Mouse (Mus musculus) lung, postnatal 0 days (tissue): ENCODE data around the gene Exosc5. TPM values are rescaled to one million over a fixed set of nuclear protein-coding genes. Genes with fewer than 3 reads are reported as not detected.
A peak's percentile ranks its signal among the peaks of the same experiment; 100 is the strongest.

Experiments
- ATAC-seq: fragments of 200-750 bp; cut with Nextera tagmentation; 2 replicates; pipeline ENCODE4 v1.8.0; 2017; ENCODE audit warnings: moderate library complexity
- DNase-seq: peaks from one replicate; pipeline ENCODE4 v3.0.0-alpha.2; 2016; ENCODE audit warnings: low spot score
- H3K27ac ChIP-seq: fragments of 300-500 bp; sonication (generic); 2 replicates; pipeline ENCODE4 v1.5.1; 2014; ENCODE audit warnings: antibody characterized with exemption, mild to moderate bottlenecking, low read length, mixed read lengths
- H3K27me3 ChIP-seq: fragments of 300-500 bp; sonication (generic); replicated peaks from 2 replicates; pipeline ENCODE4 v1.6.1; 2014; ENCODE audit warnings: low read length, mixed read lengths; ENCODE audit not compliant: insufficient read depth
- H3K36me3 ChIP-seq: fragments of 300-500 bp; sonication (generic); 2 replicates; pipeline ENCODE4 v1.6.1; 2014; ENCODE audit warnings: low read length, mixed read lengths; ENCODE audit not compliant: insufficient read depth
- H3K4me1 ChIP-seq: fragments of 300-500 bp; sonication (generic); 2 replicates; pipeline ENCODE4 v1.6.1; 2014; ENCODE audit warnings: antibody characterized with exemption, low read depth, low read length, mixed read lengths; ENCODE audit not compliant: insufficient read depth
- H3K4me2 ChIP-seq: fragments of 300-500 bp; sonication (generic); replicated peaks from 2 replicates; pipeline ENCODE4 v1.6.1; 2014; ENCODE audit warnings: low read depth, mild to moderate bottlenecking, low read length, moderate library complexity, mixed read lengths
- H3K4me3 ChIP-seq: fragments of 300-500 bp; sonication (generic); 2 replicates; pipeline ENCODE4 v1.5.1; 2014; ENCODE audit warnings: low read depth, low read length
- H3K9ac ChIP-seq: fragments of 300-500 bp; sonication (generic); replicated peaks from 2 replicates; pipeline ENCODE4 v1.6.1; 2014; ENCODE audit warnings: low read depth, mild to moderate bottlenecking
- H3K9me3 ChIP-seq: fragments of 300-500 bp; sonication (generic); 2 replicates; pipeline ENCODE4 v1.6.1; 2016; ENCODE audit warnings: low read length, mixed read lengths
- CTCF ChIP-seq: IDR thresholded peaks from 2 replicates; pipeline ENCODE4 v1.5.1; 2016; ENCODE audit warnings: antibody characterized with exemption, mild to moderate bottlenecking
- EP300 ChIP-seq: IDR thresholded peaks from 2 replicates; pipeline ENCODE4 v1.6.1; 2016; ENCODE audit warnings: antibody characterized with exemption, mild to moderate bottlenecking, control low read depth
- WGBS: fragments of 180-500 bp; shearing (Covaris S2); extraction: QIAGEN DNeasy Blood & Tissue Kit; methylation state at CpG from one replicate; pipeline ENCODE4 v1.1.7; 2014; 5-methylcytosine and 5-hydroxymethylcytosine counted together
- polyA plus RNA-seq: library from polyadenylated mRNA; unstranded; fragments of >200 nt; fragmentation: Nextera tagmentation; extraction: Ambion mirVana; gene quantifications from 2 replicates; pipeline ENCODE4 v1.2.1, GENCODE M21; 2015

Exosc5 gene
- polyA plus RNA-seq, 1 experiment from 2014 or later, result 49.7 TPM

GRCm38 (mm10) chr7:25666381-25666780, 7.4 kb downstream of the Exosc5 start:
- no peaks in the 10 kb centered on the region for H3K27me3 ChIP-seq
- WGBS, result 92% methylated on average over 8 of the region's 8 CpGs
- H3K4me3 ChIP-seq, result no peak overlapping the region
- no peak overlapping the region for H3K27ac ChIP-seq
- no peak overlapping the region for H3K9ac ChIP-seq
- ATAC-seq (no peak), DNase-seq (no peak)
- no peaks in the 10 kb centered on the region for H3K4me1 ChIP-seq
- no peaks in the 10 kb centered on the region for H3K9me3 ChIP-seq
- H3K36me3 ChIP-seq, result peaks cover 10% of the 10 kb centered on the region; the same call in 1 of the 2 replicates
- TF ChIP-seq EP300, result no peak
- no peak for TF ChIP-seq CTCF
- H3K4me2 ChIP-seq, result no peak overlapping the region

GRCm38 (mm10) chr7:25669158-25669557, 10.2 kb downstream of the Exosc5 start:
- no peak overlapping the region for H3K4me3 ChIP-seq
- H3K4me2 ChIP-seq, result no peak overlapping the region
- H3K36me3 ChIP-seq, result peaks cover 9% of the 10 kb centered on the region; the same call in 1 of the 2 replicates
- 83% methylated on average over 10 of the region's 10 CpGs for WGBS
- no peak overlapping the region for H3K9ac ChIP-seq
- H3K9me3 ChIP-seq, result no peaks in the 10 kb centered on the region
- no peak overlapping the region for H3K27ac ChIP-seq
- no peaks in the 10 kb centered on the region for H3K27me3 ChIP-seq
- DNase-seq (no peak), ATAC-seq (no peak)
- no peaks in the 10 kb centered on the region for H3K4me1 ChIP-seq
- TF ChIP-seq EP300, result no peak
- no peak for TF ChIP-seq CTCF

- no peaks in the 10 kb centered on the region; the same call in 1 of the 2 replicates for H3K4me1 ChIP-seq
- H3K27me3 ChIP-seq, result peaks cover 4% of the 10 kb centered on the region; the same call in 1 of the 2 replicates
- no peaks in the 10 kb centered on the region for H3K9me3 ChIP-seq
- 84% methylated on average over 9 of the region's 9 CpGs for WGBS
- no peak overlapping the region for H3K4me2 ChIP-seq
- ATAC-seq (no peak), DNase-seq (no peak)
- TF ChIP-seq EP300 (no peak), CTCF (no peak)
- peaks cover 4% of the 10 kb centered on the region; the same call in 1 of the 2 replicates for H3K36me3 ChIP-seq
- H3K4me3 ChIP-seq, result no peak overlapping the region
- no peak overlapping the region for H3K27ac ChIP-seq
- H3K9ac ChIP-seq, result no peak overlapping the region
These were observed 10.7 kb downstream of the Exosc5 start for GRCm38 (mm10) chr7:25669631-25670030.

GRCm38 (mm10) chr7:25670096-25670495, 11.1 kb downstream of the Exosc5 start:
- Histone ChIP-seq H3K4me1 (peaks cover 3% of the 10 kb centered on the region; the same call in 1 of the 2 replicates), H3K27me3 (peaks cover 4% of the 10 kb centered on the region; the same call in 1 of the 2 replicates), H3K9ac (no peak overlapping the region), H3K4me3 (no peak overlapping the region), H3K4me2 (no peak overlapping the region), H3K9me3 (no peaks in the 10 kb centered on the region), H3K36me3 (peaks cover 4% of the 10 kb centered on the region; the same call in 1 of the 2 replicates), H3K27ac (no peak overlapping the region)
- no peak for ATAC-seq
- no peak for DNase-seq
- WGBS, result 85% methylated on average over 4 of the region's 4 CpGs
- TF ChIP-seq EP300, result no peak
- no peak for TF ChIP-seq CTCF

GRCm38 (mm10) chr7:25671686-25672085, 12.7 kb downstream of the Exosc5 start:
- Histone ChIP-seq H3K27ac (no peak overlapping the region), H3K4me3 (no peak overlapping the region), H3K4me2 (no peak overlapping the region), H3K9ac (no peak overlapping the region), H3K36me3 (peaks cover 2% of the 10 kb centered on the region; the same call in 1 of the 2 replicates), H3K9me3 (no peaks in the 10 kb centered on the region), H3K27me3 (peaks cover 4% of the 10 kb centered on the region; the same call in 1 of the 2 replicates), H3K4me1 (peaks cover 12% of the 10 kb centered on the region)
- no peak for DNase-seq
- no peak for TF ChIP-seq EP300
- TF ChIP-seq CTCF, result no peak
- ATAC-seq, result no peak
- 37% methylated on average over 2 of the region's 2 CpGs for WGBS

GRCm38 (mm10) chr7:25672442-25672841, 13.5 kb downstream of the Exosc5 start:
- peaks cover 4% of the 10 kb centered on the region; the same call in 1 of the 2 replicates for H3K27me3 ChIP-seq
- no peak overlapping the region for H3K27ac ChIP-seq
- H3K4me3 ChIP-seq, result no peak overlapping the region
- ATAC-seq, result no peak
- no peaks in the 10 kb centered on the region for H3K36me3 ChIP-seq
- DNase-seq, result no peak
- H3K9me3 ChIP-seq, result no peaks in the 10 kb centered on the region
- WGBS, result 52% methylated on average over 4 of the region's 4 CpGs
- no peak overlapping the region for H3K9ac ChIP-seq
- peaks cover 13% of the 10 kb centered on the region for H3K4me1 ChIP-seq
- TF ChIP-seq CTCF (peak; percentile 26), EP300 (no peak)
- no peak overlapping the region for H3K4me2 ChIP-seq
